Mouse (Mus musculus) kidney, embryonic 16.5 days (tissue): ENCODE data around the gene Ttc27. TPM values are rescaled to one million over a fixed set of nuclear protein-coding genes. Genes with fewer than 3 reads are reported as not detected.

Experiments used
- ATAC-seq: fragments of 200-750 bp; cut with Nextera tagmentation; 2 replicates; pipeline ENCODE4 v1.8.0; 2017; ENCODE audit warnings: moderate TSS enrichment; ENCODE audit not compliant: low FRiP score, low TSS enrichment
- H3K27ac ChIP-seq: fragments of 300-500 bp; sonication (generic); 2 replicates; pipeline ENCODE4 v1.5.1; 2014; ENCODE audit warnings: low read length
- H3K27me3 ChIP-seq: fragments of 300-500 bp; sonication (generic); 2 replicates; pipeline ENCODE4 v1.6.1; 2014; ENCODE audit warnings: low read length, control low read depth, mixed read lengths; ENCODE audit not compliant: insufficient read depth
- H3K36me3 ChIP-seq: fragments of 300-500 bp; sonication (generic); 2 replicates; pipeline ENCODE4 v1.6.1; 2014; ENCODE audit warnings: low read length, control low read depth, mixed read lengths; ENCODE audit not compliant: insufficient read depth
- H3K4me1 ChIP-seq: fragments of 300-500 bp; sonication (generic); 2 replicates; pipeline ENCODE4 v1.6.1; 2014; ENCODE audit warnings: low read length, control low read depth, mixed read lengths; ENCODE audit not compliant: insufficient read depth
- H3K4me2 ChIP-seq: fragments of 300-500 bp; sonication (generic); replicated peaks from 2 replicates; pipeline ENCODE4 v1.6.1; 2014; ENCODE audit warnings: low read depth, low read length
- H3K4me3 ChIP-seq: fragments of 300-500 bp; sonication (generic); 2 replicates; pipeline ENCODE4 v1.5.1; 2014; ENCODE audit warnings: mild to moderate bottlenecking, low read length
- H3K9ac ChIP-seq: fragments of 300-500 bp; sonication (generic); replicated peaks from 2 replicates; pipeline ENCODE4 v1.6.1; 2014; ENCODE audit warnings: low read length
- H3K9me3 ChIP-seq: fragments of 300-500 bp; sonication (generic); 2 replicates; pipeline ENCODE4 v1.6.1; 2016; ENCODE audit warnings: low read length, control low read depth
- WGBS: fragments of 180-500 bp; shearing (Covaris S2); extraction: QIAGEN DNeasy Blood & Tissue Kit; methylation state at CpG from one replicate; pipeline ENCODE4 v1.1.7; 2014; 5-methylcytosine and 5-hydroxymethylcytosine counted together
- polyA plus RNA-seq: library from polyadenylated mRNA; unstranded; fragments of >200 nt; fragmentation: Nextera tagmentation; extraction: Ambion mirVana; gene quantifications from 2 replicates; pipeline ENCODE4 v1.2.1, GENCODE M21; 2015

Gene Ttc27
- polyA plus RNA-seq, 1 experiment from 2014 or later = 28.8 TPM

- Histone ChIP-seq H3K36me3 (peaks cover 3% of the 10 kb centered on the region; the same call in 1 of the 2 replicates), H3K4me1 (peaks cover 12% of the 10 kb centered on the region; the same call in 1 of the 2 replicates), H3K27me3 (no peaks in the 10 kb centered on the region), H3K9ac (no peak overlapping the region), H3K9me3 (no peaks in the 10 kb centered on the region), H3K27ac (no peak overlapping the region), H3K4me3 (no peak overlapping the region), H3K4me2 (no peak overlapping the region)
- 39% methylated on average over 4 of the region's 4 CpGs for WGBS
- peak; percentile 67; the same call in 1 of the 2 replicates for ATAC-seq
Measured at GRCm38 (mm10) chr17:74780133-74780532, 62.6 kb downstream of the Ttc27 start.

GRCm38 (mm10) chr17:74780627-74781026 is 63.1 kb downstream of the Ttc27 start:
- Histone ChIP-seq H3K9me3 (no peaks in the 10 kb centered on the region), H3K4me3 (no peak overlapping the region), H3K9ac (no peak overlapping the region), H3K27ac (no peak overlapping the region), H3K4me1 (peaks cover 17% of the 10 kb centered on the region; the same call in 1 of the 2 replicates), H3K27me3 (no peaks in the 10 kb centered on the region), H3K36me3 (peaks cover 3% of the 10 kb centered on the region; the same call in 1 of the 2 replicates), H3K4me2 (no peak overlapping the region)
- ATAC-seq = peak; percentile 49; the same call in 1 of the 2 replicates
- WGBS = 36% methylated on average over 9 of the region's 9 CpGs

- no peaks in the 10 kb centered on the region for H3K27me3 ChIP-seq
- H3K9ac ChIP-seq = no peak overlapping the region
- peaks cover 21% of the 10 kb centered on the region; the same call in 1 of the 2 replicates for H3K4me1 ChIP-seq
- H3K4me3 ChIP-seq = no peak overlapping the region
- ATAC-seq = no peak
- no peaks in the 10 kb centered on the region for H3K9me3 ChIP-seq
- no peak overlapping the region for H3K4me2 ChIP-seq
- no peak overlapping the region for H3K27ac ChIP-seq
- H3K36me3 ChIP-seq = peaks cover 3% of the 10 kb centered on the region; the same call in 1 of the 2 replicates
Measured at GRCm38 (mm10) chr17:74781911-74782310, 64.4 kb downstream of the Ttc27 start.

- 51% methylated on average over 5 of the region's 5 CpGs for WGBS
- Histone ChIP-seq H3K27ac (no peak overlapping the region), H3K27me3 (no peaks in the 10 kb centered on the region), H3K4me1 (peaks cover 16% of the 10 kb centered on the region; the same call in 1 of the 2 replicates), H3K9ac (no peak overlapping the region), H3K4me2 (no peak overlapping the region), H3K4me3 (no peak overlapping the region), H3K9me3 (no peaks in the 10 kb centered on the region), H3K36me3 (peaks cover 6% of the 10 kb centered on the region; the same call in 1 of the 2 replicates)
- ATAC-seq = no peak
Measured at GRCm38 (mm10) chr17:74785586-74785985, 68.1 kb downstream of the Ttc27 start.

- Histone ChIP-seq H3K27me3 (no peaks in the 10 kb centered on the region), H3K27ac (no peak overlapping the region), H3K4me3 (no peak overlapping the region), H3K4me2 (no peak overlapping the region), H3K9me3 (no peaks in the 10 kb centered on the region), H3K4me1 (peaks cover 14% of the 10 kb centered on the region; the same call in 1 of the 2 replicates), H3K9ac (no peak overlapping the region), H3K36me3 (peaks cover 6% of the 10 kb centered on the region; the same call in 1 of the 2 replicates)
- peak; percentile 23; the same call in 1 of the 2 replicates for ATAC-seq
- WGBS = 59% methylated on average over 10 of the region's 10 CpGs
Measured at GRCm38 (mm10) chr17:74786198-74786734, 68.7 kb downstream of the Ttc27 start.

- Histone ChIP-seq H3K9ac (no peak overlapping the region; the same call in 1 of the 2 replicates), H3K4me2 (no peak overlapping the region), H3K27ac (peak overlapping the region; percentile 2; the same call in 1 of the 2 replicates), H3K4me3 (no peak overlapping the region), H3K4me1 (peaks cover 8% of the 10 kb centered on the region), H3K27me3 (no peaks in the 10 kb centered on the region), H3K9me3 (no peaks in the 10 kb centered on the region), H3K36me3 (no peaks in the 10 kb centered on the region)
- WGBS = 56% methylated on average over 14 of the region's 14 CpGs
- ATAC-seq = no peak
Measured at GRCm38 (mm10) chr17:74796023-74796699, 78.6 kb downstream of the Ttc27 start.

GRCm38 (mm10) chr17:74799865-74800264 is 82.3 kb downstream of the Ttc27 start:
- ATAC-seq = no peak

GRCm38 (mm10) chr17:74802765-74803164 is 85.2 kb downstream of the Ttc27 start:
- ATAC-seq = no peak
- no peaks in the 10 kb centered on the region for H3K9me3 ChIP-seq
- H3K27ac ChIP-seq = no peak overlapping the region
- no peaks in the 10 kb centered on the region for H3K27me3 ChIP-seq
- H3K9ac ChIP-seq = no peak overlapping the region
- H3K4me1 ChIP-seq = no peaks in the 10 kb centered on the region; the same call in 1 of the 2 replicates
- H3K4me2 ChIP-seq = no peak overlapping the region
- WGBS = 89% methylated on average over 4 of the region's 4 CpGs
- H3K36me3 ChIP-seq = 0 out of 2 replicates have a peak, but pooled peaks cover 6% of the 10 kb centered on the region
- no peak overlapping the region for H3K4me3 ChIP-seq

More at GRCm38 (mm10) chr17:74799865-74800264, 82.3 kb downstream of the Ttc27 start:
- Histone ChIP-seq H3K9me3 (no peaks in the 10 kb centered on the region), H3K36me3 (0 out of 2 replicates have a peak, but pooled peaks cover 6% of the 10 kb centered on the region), H3K27me3 (no peaks in the 10 kb centered on the region), H3K27ac (no peak overlapping the region), H3K4me2 (no peak overlapping the region), H3K4me1 (peaks cover 8% of the 10 kb centered on the region), H3K9ac (no peak overlapping the region), H3K4me3 (no peak overlapping the region)
- 92% methylated on average over 6 of the region's 6 CpGs for WGBS

GRCm38 (mm10) chr17:74803835-74804234 is 86.3 kb downstream of the Ttc27 start:
- Histone ChIP-seq H3K9me3 (no peaks in the 10 kb centered on the region), H3K27me3 (no peaks in the 10 kb centered on the region), H3K4me3 (no peak overlapping the region), H3K9ac (no peak overlapping the region), H3K36me3 (0 out of 2 replicates have a peak, but pooled peaks cover 6% of the 10 kb centered on the region), H3K4me1 (no peaks in the 10 kb centered on the region; the same call in 1 of the 2 replicates), H3K27ac (peak overlapping the region; percentile 57; the same call in 1 of the 2 replicates), H3K4me2 (no peak overlapping the region)
- WGBS = 81% methylated on average over 2 of the region's 2 CpGs
- no peak for ATAC-seq
